Mouse (Mus musculus): Measurements from ENCODE around the gene Irf5. TPM values are rescaled to one million over a fixed set of nuclear protein-coding genes. Genes with fewer than 3 reads are reported as not detected.

Irf5 gene
- polyA plus RNA-seq, 1 experiment = 2.6 TPM

DNA sequence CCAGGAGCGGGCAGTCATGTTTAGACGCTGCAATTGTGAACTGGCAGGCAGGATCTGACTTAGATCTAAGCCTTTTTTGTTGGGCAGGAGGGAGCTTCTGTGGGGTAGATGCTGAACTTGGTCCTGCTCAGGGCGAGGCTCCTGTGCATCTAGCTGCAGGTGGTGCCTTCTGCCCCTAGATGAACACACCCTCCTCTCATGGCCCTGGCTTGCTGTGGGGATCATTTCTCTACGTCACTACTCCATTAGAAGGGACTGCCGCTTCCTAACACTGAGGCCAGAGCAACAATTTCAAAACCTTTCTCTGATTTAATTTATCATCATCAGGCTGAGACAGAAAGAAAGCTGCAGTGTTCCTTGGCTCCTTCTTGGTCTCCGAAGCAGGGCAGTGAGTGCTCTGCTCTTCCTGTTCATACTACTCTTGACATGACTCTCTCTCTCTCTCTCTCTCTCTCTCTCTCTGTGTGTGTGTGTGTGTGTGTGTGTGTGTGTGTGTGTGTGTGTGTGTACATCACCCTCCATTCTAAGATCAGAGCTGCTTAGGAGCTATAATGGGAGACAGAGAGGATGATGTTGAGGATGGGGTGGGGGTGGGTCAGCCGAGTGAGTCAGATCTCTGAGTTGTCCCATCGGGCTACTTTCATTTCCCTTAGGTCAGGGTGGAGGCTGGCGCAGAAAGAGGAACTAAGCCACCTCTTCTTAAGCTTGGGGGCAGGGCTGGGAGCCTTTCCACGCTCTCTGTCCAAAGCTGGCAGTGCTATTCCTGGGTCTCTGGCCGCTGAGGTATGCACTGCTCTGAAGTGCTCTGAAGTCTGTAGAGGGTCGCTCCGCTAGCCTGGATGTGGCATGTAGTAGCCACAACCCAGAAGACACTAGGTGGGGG lies 2.4 kb downstream of the Irf5 start:
- Histone ChIP-seq H3K4me1 (ENCODE audit: control insufficient read depth, insufficient read depth, low read length) (peaks cover 2% of the 10 kb centered on the region), H3K9ac (ENCODE audit: low read depth, poor library complexity, severe bottlenecking) (no peak overlapping the region), H3K4me3 (ENCODE audit: low read depth, low read length) (no peak overlapping the region), H3K27me3 (ENCODE audit: control insufficient read depth, insufficient read depth, low read length, poor library complexity, severe bottlenecking) (peaks cover 9% of the 10 kb centered on the region), H3K36me3 (ENCODE audit: control insufficient read depth, insufficient read depth, low read length, poor library complexity, severe bottlenecking) (no peaks in the 10 kb centered on the region), H3K9me3 (replicated peaks; ENCODE audit: control insufficient read depth, insufficient read depth, low read length, poor library complexity, severe bottlenecking) (no peaks in the 10 kb centered on the region), H3K27ac (ENCODE audit: insufficient read depth, low read length) (no peak overlapping the region)
- no peak for TF ChIP-seq CTCF (IDR thresholded peaks at IDR 0.05; ENCODE audit: low read depth, low read length)
- TF ChIP-seq POLR2A (IDR thresholded peaks at IDR 0.05; ENCODE audit: insufficient read depth, low read length) = no peak
- TF ChIP-seq EP300 (IDR thresholded peaks at IDR 0.05; ENCODE audit: insufficient read depth, low read depth, low read length) = no peak

DNA sequence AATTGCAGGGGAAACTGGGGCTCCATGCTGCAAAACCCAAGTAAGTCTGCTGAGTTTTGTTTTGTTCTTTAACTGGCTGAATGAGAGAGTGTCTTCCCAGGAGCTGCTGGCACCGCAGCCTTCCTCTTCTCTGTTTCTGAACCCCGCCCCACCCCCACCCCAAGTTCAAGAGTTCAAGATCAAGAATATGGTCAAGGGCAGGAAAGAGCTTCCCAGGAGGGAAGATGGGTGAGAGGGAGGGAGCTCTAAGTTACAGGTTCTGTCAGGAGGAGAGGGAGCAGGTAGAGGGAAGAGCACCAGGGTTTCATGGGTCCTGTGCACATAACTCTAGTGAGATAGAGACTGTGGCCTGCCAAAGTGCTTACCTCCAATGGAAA lies 3.0 kb downstream of the Irf5 start:
- H3K4me3 ChIP-seq (ENCODE audit: low read depth, low read length) = no peak overlapping the region
- H3K9ac ChIP-seq (ENCODE audit: low read depth, poor library complexity, severe bottlenecking) = no peak overlapping the region
- H3K36me3 ChIP-seq (ENCODE audit: control insufficient read depth, insufficient read depth, low read length, poor library complexity, severe bottlenecking) = no peaks in the 10 kb centered on the region

GRCm38 (mm10) chr6:29530050-29530449 lies 3.6 kb downstream of the Irf5 start:
- no peak for TF ChIP-seq EP300 (IDR thresholded peaks at IDR 0.05; ENCODE audit: insufficient read depth, low read depth, low read length)
- TF ChIP-seq POLR2A (IDR thresholded peaks at IDR 0.05; ENCODE audit: insufficient read depth, low read length) = no peak
- no peak for TF ChIP-seq CTCF (IDR thresholded peaks at IDR 0.05; ENCODE audit: low read depth, low read length)
- H3K4me1 ChIP-seq (ENCODE audit: control insufficient read depth, insufficient read depth, low read length) = peaks cover 2% of the 10 kb centered on the region
- H3K9ac ChIP-seq (ENCODE audit: low read depth, poor library complexity, severe bottlenecking) = no peak overlapping the region
- H3K27ac ChIP-seq (ENCODE audit: insufficient read depth, low read length) = no peak overlapping the region
- H3K9me3 ChIP-seq (replicated peaks; ENCODE audit: control insufficient read depth, insufficient read depth, low read length, poor library complexity, severe bottlenecking) = no peaks in the 10 kb centered on the region
- peaks cover 9% of the 10 kb centered on the region for H3K27me3 ChIP-seq (ENCODE audit: control insufficient read depth, insufficient read depth, low read length, poor library complexity, severe bottlenecking)
- no peaks in the 10 kb centered on the region for H3K36me3 ChIP-seq (ENCODE audit: control insufficient read depth, insufficient read depth, low read length, poor library complexity, severe bottlenecking)
- no peak overlapping the region for H3K4me3 ChIP-seq (ENCODE audit: low read depth, low read length)

More for the DNA sequence above, 3.0 kb downstream of the Irf5 start:
- peaks cover 2% of the 10 kb centered on the region for H3K4me1 ChIP-seq (ENCODE audit: control insufficient read depth, insufficient read depth, low read length)
- H3K9me3 ChIP-seq (replicated peaks; ENCODE audit: control insufficient read depth, insufficient read depth, low read length, poor library complexity, severe bottlenecking) = no peaks in the 10 kb centered on the region
- no peak overlapping the region for H3K27ac ChIP-seq (ENCODE audit: insufficient read depth, low read length)
- peaks cover 9% of the 10 kb centered on the region for H3K27me3 ChIP-seq (ENCODE audit: control insufficient read depth, insufficient read depth, low read length, poor library complexity, severe bottlenecking)
- no peak for TF ChIP-seq CTCF (IDR thresholded peaks at IDR 0.05; ENCODE audit: low read depth, low read length)
- no peak for TF ChIP-seq EP300 (IDR thresholded peaks at IDR 0.05; ENCODE audit: insufficient read depth, low read depth, low read length)
- TF ChIP-seq POLR2A (IDR thresholded peaks at IDR 0.05; ENCODE audit: insufficient read depth, low read length) = no peak

DNA sequence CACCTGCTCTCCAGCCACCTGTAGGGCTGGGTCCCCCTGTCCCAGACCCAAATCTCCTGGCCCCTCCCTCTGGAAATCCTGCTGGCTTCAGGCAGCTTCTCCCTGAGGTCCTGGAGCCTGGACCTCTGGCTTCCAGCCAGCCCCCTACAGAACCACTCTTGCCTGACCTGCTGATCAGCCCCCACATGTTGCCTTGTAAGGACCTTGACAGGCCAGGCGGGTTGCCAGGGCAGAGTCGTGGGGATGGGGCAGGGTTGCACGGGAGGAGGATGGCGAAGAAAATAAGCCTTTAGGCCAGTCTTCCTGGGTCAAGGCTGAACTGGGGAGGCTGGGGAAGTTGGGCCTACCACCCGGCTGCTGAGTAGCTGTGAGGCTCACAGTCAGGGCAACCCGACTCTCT lies 8.9 kb downstream of the Irf5 start:
- Histone ChIP-seq H3K36me3 (ENCODE audit: control insufficient read depth, insufficient read depth, low read length, poor library complexity, severe bottlenecking) (no peaks in the 10 kb centered on the region), H3K9ac (ENCODE audit: low read depth, poor library complexity, severe bottlenecking) (no peak overlapping the region), H3K4me1 (ENCODE audit: control insufficient read depth, insufficient read depth, low read length) (no peaks in the 10 kb centered on the region), H3K4me3 (ENCODE audit: low read depth, low read length) (no peak overlapping the region), H3K9me3 (replicated peaks; ENCODE audit: control insufficient read depth, insufficient read depth, low read length, poor library complexity, severe bottlenecking) (no peaks in the 10 kb centered on the region), H3K27ac (ENCODE audit: insufficient read depth, low read length) (no peak overlapping the region), H3K27me3 (ENCODE audit: control insufficient read depth, insufficient read depth, low read length, poor library complexity, severe bottlenecking) (no peaks in the 10 kb centered on the region)
- TF ChIP-seq POLR2A (IDR thresholded peaks at IDR 0.05; ENCODE audit: insufficient read depth, low read length) = no peak
- no peak for TF ChIP-seq CTCF (IDR thresholded peaks at IDR 0.05; ENCODE audit: low read depth, low read length)
- TF ChIP-seq EP300 (IDR thresholded peaks at IDR 0.05; ENCODE audit: insufficient read depth, low read depth, low read length) = no peak

DNA sequence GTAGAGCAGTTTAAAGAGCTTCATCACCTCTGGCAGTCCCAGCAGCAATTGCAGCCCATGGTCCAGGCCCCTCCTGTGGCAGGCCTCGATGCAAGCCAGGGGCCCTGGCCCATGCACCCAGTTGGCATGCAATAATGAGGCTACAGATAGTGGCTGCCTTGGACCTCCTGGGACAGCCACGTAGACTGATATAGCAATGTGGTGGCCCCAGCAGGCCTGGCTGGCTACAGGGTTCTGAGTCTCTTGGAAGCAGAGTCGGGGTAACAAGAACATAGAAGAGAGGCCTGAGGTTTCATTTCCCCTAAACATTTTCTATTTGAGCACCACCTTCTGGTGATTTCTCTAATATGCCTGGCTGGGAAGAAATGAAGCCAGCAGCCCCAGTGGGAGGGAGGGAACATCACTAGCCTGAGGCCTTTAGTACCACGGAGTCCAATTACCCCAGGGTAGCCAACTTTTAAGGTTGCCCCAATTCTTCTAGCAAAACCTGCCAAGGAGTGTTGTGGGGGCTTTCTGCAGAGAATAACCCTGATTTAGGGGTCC lies 10.3 kb downstream of the Irf5 start:
- Histone ChIP-seq H3K36me3 (ENCODE audit: control insufficient read depth, insufficient read depth, low read length, poor library complexity, severe bottlenecking) (peaks cover 5% of the 10 kb centered on the region; the same call in 1 of the 2 replicates), H3K27me3 (ENCODE audit: control insufficient read depth, insufficient read depth, low read length, poor library complexity, severe bottlenecking) (no peaks in the 10 kb centered on the region), H3K4me1 (ENCODE audit: control insufficient read depth, insufficient read depth, low read length) (no peaks in the 10 kb centered on the region), H3K27ac (ENCODE audit: insufficient read depth, low read length) (no peak overlapping the region), H3K9ac (ENCODE audit: low read depth, poor library complexity, severe bottlenecking) (no peak overlapping the region), H3K9me3 (replicated peaks; ENCODE audit: control insufficient read depth, insufficient read depth, low read length, poor library complexity, severe bottlenecking) (no peaks in the 10 kb centered on the region), H3K4me3 (ENCODE audit: low read depth, low read length) (no peak overlapping the region)
- TF ChIP-seq CTCF (IDR thresholded peaks at IDR 0.05; ENCODE audit: low read depth, low read length) (no peak), EP300 (IDR thresholded peaks at IDR 0.05; ENCODE audit: insufficient read depth, low read depth, low read length) (no peak)

DNA sequence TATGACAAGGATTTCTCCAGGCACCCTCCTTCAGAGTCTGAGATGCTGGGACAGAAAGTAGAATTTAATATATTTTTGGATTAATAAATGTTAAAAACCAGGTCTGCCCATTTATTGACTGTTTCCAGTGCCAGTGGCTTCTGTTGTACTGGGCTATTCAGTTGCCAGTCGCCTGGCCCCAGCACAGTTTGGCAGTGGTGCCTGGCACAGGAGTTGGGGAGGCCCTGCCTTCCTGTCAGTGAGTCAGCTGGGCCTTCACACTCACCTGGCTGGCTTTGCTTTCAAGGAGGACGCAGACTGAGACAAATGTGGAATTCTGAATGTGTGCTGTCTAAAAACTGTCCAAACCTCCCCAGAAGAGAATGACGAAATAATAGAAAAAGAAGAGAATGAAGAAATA lies 10.8 kb downstream of the Irf5 start:
- H3K9ac ChIP-seq (ENCODE audit: low read depth, poor library complexity, severe bottlenecking) = no peak overlapping the region
- no peak for TF ChIP-seq POLR2A (IDR thresholded peaks at IDR 0.05; ENCODE audit: insufficient read depth, low read length)
- no peak for TF ChIP-seq EP300 (IDR thresholded peaks at IDR 0.05; ENCODE audit: insufficient read depth, low read depth, low read length)
- no peak for TF ChIP-seq CTCF (IDR thresholded peaks at IDR 0.05; ENCODE audit: low read depth, low read length)
- H3K27me3 ChIP-seq (ENCODE audit: control insufficient read depth, insufficient read depth, low read length, poor library complexity, severe bottlenecking) = no peaks in the 10 kb centered on the region
- H3K27ac ChIP-seq (ENCODE audit: insufficient read depth, low read length) = no peak overlapping the region
- no peaks in the 10 kb centered on the region for H3K9me3 ChIP-seq (replicated peaks; ENCODE audit: control insufficient read depth, insufficient read depth, low read length, poor library complexity, severe bottlenecking)
- no peaks in the 10 kb centered on the region for H3K4me1 ChIP-seq (ENCODE audit: control insufficient read depth, insufficient read depth, low read length)
- peaks cover 10% of the 10 kb centered on the region for H3K36me3 ChIP-seq (ENCODE audit: control insufficient read depth, insufficient read depth, low read length, poor library complexity, severe bottlenecking)
- H3K4me3 ChIP-seq (ENCODE audit: low read depth, low read length) = no peak overlapping the region

All from ES-Bruce4 (cell line).